Mouse (Mus musculus) c-Kit-negative CD71-positive TER-119-positive erythroid progenitor cells, embryonic 14.5 days (primary cell): Measurements from ENCODE around the gene Vamp3.
A peak's percentile ranks its signal among the peaks of the same experiment; 100 is the strongest.

ENCODE experiments used
- DNase-seq: peaks from one replicate; pipeline ENCODE4 v3.0.0-alpha.2; 2013; ENCODE audit warnings: low read depth, low spot score

Gene Vamp3

DNA sequence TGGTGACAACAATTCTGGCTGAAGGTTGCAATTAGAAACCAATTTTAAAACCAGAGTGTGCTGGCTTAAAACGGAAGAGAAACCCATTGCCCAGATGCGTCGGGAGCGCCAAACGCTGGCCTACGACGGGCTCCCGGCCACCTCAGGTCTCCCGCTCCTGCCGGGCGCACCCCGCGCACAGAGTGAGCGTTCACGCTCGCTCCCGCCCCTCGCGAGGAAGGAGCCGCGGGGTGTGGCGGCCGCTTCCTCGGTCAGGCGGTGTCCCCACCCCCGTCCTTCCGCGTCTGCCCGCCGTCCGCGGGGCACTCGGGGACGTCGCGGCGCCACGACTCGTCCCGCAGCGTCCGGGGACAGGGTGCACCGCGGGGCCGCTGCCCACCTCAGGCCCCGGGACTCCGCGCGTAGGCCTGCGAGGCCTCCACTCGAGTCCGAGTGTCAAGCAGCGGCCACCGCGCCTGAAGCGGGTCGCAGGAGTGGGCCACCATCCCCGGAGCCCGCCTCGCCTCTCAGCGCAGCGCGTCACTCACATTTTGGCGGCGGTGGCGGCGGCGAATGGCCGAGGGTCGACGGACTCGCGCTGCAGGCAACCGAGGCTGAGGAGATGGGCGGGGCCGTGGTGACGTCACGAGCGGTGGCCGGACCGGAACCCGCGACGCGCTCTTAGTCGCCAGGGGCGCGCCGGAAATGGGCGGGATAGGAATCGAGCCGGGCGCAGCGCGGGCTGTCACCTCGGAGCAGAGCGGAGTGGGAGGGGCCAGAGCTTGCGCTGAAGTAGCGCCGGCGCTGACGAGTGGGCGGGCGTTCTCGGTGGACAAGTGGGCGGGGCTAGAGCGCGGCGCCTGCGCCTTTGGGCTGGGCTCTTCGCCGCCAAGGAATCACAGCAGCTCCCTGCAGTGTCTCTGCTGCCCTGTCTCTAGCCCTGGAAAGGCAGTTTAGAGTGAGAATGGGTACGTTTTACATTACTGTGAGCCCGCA lies at the start of gene Vamp3:
TSS of gene Vamp3 (minus strand) at position 617 of the 975 bp plus-strand sequence.
- peak; percentile 97 for DNase-seq

DNA sequence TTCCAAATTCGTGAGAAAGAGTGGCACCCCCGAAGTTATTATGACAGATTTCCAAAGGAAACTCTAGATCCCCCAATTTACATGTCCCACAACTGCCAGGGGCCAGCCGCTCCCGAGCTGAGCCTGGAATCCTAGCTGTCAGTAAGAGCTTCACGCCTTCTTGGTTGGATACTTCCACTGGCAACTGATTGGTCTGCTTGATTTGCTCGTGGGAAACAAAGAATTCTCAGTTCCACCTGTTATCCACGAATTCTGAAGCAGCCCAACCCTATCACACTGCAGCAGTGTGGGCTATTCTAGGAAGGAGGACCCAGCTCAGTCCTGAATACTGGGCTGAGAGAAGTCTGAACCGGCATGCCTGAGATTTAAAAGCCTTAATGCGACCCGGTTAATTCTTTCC lies 48.7 kb upstream of the Vamp3 start:
- DNase-seq: no peak

DNA sequence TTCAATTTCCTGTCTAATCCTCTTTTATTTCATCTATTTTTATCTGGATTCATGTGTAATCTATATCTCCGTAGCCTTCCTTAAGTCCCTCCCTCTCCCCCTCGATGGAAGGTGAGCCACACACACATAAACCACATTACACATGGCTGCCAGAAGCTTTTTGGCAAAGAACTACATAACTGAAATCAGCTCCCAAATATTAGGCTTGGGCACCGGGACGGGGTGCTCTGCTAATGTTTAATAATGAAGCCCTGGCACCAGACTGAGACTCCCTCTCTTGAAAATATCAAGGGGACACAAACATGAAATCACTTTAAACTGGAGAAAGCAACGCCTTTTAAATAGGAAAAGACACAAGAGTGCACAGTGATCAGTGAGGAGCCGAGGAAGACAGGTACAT lies 48.1 kb upstream of the Vamp3 start:
- DNase-seq: no peak

DNA sequence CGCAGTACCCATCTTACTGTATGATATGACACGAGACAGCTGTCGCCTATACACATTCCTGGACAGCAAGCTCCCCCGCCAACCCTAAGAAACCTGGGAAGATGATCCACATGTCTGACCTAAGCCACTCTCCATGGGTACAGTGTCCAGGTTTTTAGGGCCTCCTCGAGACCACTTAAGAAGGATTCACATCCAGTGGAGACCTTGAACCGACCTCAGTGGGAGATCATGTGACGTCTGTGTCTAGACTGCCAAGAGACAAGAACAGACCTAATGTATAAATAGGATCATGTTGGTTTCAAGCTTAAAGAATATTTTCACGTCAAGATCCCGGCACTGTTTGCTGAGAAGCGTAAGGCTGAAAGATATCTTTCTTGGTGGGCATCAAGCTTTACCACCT lies 46.4 kb upstream of the Vamp3 start:
- DNase-seq: no peak

DNA sequence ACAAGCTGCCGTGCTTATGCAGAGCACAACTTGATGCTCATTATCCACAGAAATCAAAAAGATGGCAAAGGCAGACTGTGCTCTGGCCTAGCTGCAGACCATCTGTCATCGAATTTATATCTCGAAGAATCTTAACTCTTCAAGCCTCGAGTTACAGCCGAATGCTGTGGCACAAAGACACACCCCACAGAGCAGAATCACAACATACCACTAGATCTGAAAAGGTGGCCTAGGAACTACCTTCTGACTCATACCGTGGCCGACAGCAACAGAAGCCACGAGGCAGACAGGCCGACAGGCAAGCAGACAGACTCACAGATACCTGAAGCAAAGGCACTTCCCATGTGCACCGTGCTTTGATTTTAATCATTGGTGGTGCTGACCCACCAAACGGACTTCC lies 45.9 kb upstream of the Vamp3 start:
- DNase-seq: no peak

DNA sequence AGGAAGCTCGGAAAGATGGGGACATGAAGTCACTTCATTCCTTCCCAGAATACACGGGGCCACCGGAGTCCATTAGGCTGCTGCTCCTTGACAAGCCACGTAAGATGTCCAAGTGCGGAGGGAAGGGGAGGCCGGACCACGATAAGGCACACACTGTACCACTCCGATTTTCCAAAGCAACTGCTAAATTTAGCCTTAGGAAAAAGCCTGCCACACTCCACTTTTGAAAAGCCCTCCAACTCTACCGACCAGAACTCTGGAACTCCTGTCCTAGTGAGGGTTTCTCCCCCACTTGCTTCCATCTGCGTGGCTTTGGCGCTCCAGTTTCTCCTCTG lies 39.3 kb upstream of the Vamp3 start:
- no peak for DNase-seq

DNA sequence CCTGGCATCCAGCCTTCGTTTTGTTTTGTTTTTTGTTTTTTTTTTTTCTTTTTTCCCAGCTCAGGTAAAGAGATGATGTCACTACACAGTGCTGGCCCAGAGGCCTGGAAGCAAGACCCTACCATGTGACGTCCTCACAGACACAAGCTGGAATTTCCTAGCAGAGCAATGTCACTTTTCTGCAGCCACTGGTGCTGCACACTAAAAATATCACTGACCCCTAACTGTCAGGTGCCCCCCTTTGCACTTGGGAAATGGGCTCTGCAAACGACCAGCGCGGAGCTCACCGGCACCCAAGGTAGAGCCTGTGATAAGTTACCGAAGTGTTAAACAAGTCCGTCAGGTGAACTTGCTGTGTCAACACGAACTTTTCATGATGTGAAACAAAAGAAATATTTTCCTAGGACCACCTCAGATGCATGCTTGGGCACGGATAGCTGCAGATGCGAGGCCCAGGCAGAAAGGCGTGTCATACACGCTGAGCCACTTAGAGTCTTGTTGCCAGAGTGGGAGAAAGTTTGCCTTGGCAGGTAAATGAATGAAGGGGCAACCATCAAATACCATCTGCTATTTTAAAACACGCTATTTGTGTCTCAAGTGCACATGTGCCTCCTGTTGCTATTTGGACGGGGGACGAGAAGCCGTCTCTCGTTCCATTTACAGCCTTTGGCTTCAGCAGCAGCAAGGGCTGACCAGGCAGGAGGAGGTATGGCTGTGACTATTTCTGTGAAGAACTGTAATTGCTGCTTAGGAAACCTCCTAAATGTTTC lies 38.8 kb upstream of the Vamp3 start:
- DNase-seq: no peak

DNA sequence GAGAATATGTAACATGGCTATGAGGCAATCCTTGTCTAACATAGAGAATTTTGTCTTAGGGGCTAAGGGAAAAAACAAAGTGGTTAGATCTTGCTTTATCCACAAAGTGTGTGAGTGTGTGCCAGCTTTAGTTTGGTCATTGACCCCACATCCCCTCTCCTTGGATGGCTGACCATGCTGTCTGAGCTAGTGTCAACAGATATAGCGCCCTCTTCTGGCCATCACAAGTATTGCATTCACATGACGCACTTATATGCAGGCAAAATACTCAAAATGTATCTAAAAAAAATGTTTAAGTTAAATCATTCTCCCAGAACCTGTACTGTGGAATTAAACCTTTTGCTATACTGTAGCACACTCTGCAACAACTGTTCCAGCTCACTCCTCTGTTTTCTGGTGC lies 37.4 kb upstream of the Vamp3 start:
- peak; percentile 22 for DNase-seq

DNA sequence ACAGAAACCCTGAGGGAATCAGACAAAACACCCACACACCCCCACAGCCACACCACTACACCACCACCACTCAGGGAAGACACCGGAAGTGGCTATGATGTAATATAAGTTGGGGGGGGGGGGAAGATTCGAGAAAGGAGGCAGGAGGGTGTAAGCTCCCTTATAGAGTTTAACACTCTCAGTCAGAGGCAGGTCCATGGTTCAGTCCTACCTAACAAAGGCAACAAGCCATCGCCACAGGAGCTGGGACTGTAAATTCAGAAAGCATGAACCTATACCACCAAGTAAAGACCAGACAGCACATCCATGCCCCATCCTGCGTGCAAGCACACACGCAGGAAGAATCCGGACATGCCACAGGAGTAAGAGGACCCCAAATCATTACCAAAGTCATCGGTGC lies 31.5 kb upstream of the Vamp3 start, which contains the start of gene Gm13090:
TSS of gene Gm13090 (plus strand) at position 301 of the 400 bp plus-strand sequence.
- no peak for DNase-seq

DNA sequence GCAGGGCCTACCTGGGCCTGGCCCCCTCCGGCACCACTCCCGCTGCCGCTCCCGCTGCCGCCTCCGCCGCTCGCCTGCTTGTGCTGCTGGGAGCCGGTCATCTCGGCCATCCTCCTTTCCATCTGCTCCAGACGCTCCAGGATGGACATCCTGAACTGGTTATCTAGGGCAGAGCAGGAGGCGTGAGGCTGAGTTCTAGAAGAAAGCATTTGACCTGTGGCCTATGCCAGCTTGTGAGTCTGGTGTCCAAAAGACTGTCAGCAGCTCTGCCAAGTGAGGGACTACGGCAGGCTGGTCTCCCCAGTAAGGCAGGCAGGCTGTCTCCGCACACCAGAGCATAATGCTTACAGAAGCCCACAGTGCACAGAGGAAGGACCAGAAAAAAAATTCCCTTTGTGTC lies 31.1 kb upstream of the Vamp3 start:
- DNase-seq: no peak

DNA sequence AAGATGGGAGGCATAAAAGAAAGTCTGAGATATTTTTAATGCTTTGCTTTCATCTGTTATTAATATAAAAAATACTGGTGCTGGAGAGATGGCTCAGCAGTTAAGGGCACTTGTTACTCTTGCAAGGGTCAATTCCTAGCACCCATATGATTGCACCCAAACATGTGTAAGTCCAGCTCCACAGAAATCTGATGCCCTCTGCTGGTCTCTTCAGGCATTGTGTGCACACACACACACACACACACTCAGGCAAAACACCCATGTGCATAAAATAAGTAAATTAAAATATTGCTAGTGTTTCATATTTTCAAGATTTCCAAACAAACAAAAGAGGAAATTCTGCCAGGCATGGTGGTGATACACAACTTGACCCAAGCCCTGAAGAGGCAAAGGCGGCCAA lies 29.6 kb upstream of the Vamp3 start:
- no peak for DNase-seq

DNA sequence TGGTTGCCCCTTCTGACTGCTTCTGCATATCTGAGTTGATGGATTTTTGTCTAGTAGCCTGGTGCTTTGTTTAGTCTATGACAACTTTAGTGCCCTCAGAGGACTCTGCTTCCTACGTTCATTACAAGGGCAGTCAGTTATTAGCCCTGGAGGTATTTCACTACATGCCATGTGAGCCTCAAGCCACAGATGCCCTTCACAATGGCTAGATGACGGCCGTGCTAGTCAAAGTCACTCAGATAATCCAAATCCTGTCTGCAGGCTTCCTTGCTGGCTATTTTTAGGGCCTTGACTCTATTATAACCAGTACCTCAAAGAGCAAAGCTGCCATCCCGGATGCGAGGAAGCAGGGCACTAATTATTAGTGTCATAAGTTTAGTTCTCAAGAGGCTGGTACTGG lies 25.3 kb upstream of the Vamp3 start:
- no peak for DNase-seq

DNA sequence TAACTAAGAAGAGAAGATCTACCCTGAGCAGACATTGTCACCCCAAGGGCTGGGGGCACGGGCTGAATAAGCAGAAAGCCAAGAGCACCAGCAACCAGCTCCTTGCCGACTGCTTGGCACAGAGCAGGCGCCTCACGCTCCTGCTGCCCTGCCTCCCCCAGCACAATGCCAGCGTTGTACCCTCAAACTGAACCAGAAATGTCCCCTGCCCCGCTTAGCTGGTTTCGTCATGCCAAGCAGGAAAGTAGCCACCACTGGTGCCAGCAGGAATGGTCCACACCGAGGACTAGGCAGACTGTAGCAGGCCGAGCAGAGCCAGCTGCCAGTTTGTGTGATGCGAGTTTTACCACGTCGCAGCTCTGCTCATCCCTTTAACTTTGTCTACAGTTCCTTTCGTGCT lies 24.2 kb upstream of the Vamp3 start:
- no peak for DNase-seq

DNA sequence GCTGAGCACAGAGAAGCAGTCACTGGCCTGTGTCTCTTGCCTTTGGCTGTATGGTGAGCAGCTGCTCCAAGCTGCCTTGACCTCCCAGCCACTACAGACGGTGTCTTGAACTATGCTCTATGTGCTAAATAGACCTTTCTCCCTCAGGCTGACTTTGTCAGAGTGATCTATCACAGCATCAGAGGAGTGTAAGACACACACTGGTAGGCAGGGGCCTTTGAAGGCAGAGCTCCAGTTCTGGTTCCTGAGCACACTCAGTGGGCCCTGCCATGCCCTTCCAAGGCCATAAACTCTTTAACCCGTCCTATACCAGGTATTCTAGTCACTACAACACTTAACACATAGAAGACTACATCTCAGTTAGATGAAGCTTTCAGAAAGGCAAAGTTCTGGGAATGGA lies 23.6 kb upstream of the Vamp3 start:
- no peak for DNase-seq

DNA sequence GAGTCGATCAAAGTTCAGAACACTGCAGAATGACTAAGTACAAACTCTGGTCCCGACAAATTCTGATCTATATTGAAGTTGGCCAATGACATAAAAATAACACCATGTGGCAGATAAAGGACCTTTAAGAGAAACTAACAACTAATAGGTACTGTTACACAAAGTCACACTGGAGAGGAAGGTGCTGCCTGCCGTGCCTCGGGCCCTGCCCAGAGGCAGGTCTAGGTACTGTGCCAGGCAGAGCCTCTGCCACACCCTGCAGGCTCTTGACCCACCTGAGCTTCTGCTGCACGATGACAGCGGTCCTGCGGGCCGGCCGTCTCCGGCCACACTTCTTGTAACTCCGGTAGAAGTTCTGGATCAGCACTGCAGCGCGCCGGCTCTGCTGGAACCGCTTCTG lies 17.1 kb upstream of the Vamp3 start:
- no peak for DNase-seq

DNA sequence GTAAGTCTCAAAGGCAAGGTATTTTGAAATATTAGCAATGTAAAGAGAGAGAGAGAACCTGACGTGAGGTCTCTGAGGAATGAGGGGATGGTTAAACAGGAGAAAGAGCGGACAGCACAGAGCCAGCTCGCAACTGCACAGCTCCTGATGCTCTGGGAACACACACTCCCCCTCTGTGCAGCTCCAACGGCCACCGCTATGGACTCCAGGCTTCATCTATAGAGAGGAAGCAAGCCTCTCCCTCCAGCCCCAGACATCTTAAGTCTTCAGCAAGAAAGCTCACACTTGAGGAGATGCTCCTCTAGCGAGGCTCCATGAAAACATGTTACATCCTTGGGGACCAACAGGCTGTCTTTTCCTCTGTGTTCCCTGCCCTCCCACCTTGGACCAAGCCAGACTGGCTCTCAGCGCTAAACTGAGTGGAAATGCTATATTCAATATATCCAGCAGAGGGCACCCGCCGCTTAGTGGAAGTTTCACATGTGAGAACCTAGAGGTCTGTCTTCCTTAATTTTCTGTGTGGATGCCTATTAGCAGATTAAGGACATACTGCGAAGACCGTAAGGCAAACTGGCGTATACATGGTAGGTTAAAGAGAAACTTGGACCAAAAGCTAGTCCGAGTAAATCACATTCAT lies 15.5 kb upstream of the Vamp3 start:
- no peak for DNase-seq

DNA sequence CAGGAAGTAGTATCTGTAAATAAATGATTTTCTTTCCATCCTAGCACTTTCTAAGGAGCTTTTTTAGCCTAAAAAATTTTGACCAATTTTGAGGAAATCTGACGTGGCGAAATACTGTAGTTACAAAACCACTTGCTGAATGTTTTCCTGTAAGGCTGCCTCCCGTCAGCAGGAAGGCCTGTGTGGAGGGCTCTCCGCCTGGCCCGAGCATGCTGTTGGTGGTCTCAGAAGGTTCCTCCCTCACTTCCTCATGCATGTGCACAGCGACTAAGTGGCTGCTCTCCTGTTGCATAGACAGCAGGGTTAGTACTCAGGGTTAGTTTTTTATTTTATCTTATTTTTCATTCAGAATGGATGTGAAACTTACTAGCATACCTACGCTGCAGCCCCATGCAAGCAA lies 13.2 kb upstream of the Vamp3 start:
- DNase-seq: no peak

DNA sequence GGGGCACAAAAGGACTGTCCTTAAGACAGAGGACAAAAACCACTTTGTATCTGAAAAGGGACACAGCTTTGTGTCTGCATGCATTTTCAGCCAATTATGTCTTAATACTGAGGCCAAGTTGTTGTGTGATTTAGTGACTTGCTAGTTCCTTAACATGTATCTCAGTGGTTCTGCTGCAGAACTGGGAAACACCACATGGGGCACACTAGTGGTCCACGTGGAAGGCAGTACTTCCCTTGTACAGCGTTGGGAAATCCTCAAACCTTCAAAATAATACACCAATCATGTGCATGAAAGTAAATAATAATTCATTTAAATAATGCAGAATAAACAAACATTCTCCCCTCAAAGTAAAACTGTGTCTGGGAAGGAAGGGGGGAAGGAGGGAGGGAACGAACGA lies 11.0 kb upstream of the Vamp3 start:
- no peak for DNase-seq

DNA sequence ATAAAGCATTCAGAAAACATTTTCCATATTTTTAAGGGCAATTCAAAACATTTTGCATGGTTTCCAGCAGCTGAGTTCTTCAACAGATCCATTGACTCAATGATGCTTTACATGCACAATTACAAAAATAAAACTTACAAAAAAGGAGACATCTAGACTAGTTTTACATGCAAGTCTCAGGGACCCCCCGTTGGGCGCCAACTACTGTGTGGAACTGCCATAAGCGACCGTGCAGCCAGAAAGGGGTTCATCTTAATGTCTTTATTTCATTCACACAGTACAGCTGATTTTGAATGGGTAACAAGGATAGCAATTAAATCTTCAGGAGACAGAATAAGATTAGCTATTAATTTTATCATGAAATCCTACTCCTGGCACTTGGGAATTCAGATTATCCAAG lies 1.8 kb upstream of the Vamp3 start:
- no peak for DNase-seq

DNA sequence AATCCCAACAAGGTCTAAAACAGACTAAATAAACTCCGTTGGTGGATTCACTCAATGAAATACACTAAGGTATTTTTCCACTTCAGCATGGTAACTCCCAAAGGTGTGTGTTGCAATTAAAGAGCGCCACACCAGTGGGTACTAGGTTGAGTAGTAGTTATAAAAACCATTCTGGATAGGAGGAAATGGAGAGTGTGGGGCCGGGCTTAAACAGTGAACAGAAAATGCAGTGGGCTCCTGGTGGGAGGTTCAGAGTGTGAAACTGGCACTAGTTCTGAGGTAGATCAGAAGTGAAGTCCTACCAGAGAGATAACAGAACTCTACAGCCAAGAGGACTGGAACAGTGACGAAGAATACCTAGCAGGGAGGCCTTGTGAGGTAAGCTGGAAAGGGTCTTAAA lies 871 bp upstream of the Vamp3 start:
- DNase-seq: no peak

DNA sequence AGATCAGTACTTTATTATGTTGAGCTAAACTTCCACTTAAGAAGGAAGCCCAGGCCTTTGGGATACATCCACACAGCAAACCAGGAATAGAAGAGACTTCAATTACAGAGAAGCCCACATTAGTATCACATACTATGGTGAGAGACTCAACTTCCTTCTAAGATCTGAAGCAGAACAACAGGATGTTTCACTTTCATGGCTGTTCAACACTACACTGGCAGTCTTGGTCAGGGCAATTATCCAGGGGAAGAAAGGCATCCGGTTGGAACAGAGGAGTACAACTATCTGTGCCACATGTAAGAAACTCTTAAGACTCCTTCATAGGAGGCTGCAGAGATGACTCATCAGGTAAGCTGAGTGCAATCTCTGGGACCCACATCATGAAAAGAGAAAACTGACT lies 6.6 kb downstream of the Vamp3 start:
- no peak for DNase-seq

DNA sequence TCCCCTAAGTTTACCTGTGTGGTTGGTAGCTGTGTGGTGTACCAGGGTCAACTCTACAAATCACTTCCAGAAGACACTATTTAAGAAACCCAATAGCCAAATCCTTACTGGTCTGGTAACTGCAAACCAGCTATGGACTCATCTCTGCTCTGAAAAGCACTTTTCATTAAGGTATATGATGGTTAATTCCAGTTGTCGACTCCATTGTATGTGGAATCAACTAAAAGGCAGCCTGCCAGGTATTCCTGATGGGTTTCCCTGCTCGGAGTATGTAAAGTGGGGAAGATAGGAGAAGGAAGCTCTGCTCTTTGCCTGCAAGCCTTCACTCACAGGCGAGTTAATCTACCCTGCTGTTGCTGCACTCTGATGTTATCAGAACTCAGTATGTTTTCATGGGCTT lies 11.2 kb downstream of the Vamp3 start:
- no peak for DNase-seq
